Mouse (Mus musculus) embryo, embryonic 11 days (tissue): Measurements from ENCODE around the gene Naaladl2.
"Not testable (repeated sequence)": the region's sequence is repeated elsewhere in the genome, so short reads cannot be mapped to it uniquely, and the experiment has no call there.

Experiments
- DNase-seq: peaks from one replicate; pipeline ENCODE4 v3.0.0-alpha.2; 2015

Gene Naaladl2

DNA sequence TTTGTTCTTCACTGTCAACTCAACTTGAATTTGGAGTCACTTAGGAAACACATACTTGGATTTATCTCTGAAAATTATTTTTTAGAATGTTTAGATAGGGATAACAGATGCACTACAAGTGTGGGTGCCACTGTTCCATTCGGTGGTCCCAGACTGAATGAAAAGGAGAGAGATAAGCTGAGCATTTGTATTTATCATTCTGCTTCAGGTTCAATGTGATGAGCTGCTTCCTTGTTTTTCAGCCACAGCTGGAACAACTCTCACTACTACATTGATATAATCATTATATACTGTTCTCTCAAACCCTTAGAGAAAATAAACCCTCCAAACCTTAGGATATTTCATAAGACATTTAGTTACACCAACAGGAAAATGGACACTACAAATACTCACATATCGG, 918.6 kb downstream of the Naaladl2 start:
- no peak for DNase-seq

DNA sequence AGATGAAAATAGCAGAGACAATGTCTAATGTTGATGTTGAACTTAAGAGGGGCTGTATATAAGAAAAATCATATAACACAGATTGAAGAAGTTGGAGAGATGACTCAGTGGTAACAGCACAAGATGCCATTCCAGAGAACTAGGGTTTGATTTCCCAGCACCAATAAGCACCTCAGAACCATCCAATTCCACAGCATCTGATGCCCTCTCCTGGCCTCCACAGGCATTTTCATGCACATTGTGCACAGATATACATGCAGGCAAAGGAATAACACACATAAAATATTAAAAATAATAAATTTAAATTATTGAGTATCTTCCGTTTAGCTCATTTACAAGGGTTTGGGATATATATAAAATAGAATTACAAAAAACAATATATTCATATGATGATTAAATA, 926.6 kb downstream of the Naaladl2 start:
- DNase-seq: no peak

DNA sequence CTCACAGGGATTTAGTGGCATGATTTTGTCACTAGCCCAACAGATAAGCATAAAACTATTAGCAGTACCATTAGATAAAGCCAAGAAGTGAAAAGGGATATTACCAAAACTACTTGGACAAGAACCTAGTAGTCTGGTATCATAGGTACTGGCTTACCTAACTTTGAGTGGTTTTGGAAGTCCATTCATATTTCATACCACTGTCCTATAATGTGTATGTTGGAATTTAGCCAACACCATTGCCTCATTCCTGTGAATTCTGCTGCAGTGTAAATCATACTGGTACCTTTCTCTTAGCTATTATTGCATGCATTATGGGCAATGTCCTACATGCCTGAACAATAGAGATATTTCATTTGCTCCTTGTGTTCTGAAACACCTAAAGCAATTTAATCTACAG, 977.5 kb downstream of the Naaladl2 start:
- DNase-seq: no peak

DNA sequence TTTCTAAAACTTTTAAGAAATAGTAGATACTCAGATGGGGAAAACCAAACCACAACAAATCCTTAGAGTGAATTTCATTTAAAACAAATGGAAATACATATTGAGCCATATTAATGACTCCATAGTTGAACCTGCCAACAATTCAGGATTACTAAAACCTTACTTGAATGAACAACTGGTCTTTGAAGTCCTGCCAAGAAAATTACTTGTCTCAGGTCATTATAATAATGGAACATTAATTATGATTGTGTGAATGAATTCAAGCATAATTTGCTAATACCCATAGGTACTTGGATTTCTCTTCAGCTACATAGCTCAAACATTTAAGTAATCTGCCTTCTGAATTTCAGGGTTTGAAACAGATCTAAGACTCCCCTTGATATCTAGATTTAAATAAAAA, 980.1 kb downstream of the Naaladl2 start:
- DNase-seq: no peak

DNA sequence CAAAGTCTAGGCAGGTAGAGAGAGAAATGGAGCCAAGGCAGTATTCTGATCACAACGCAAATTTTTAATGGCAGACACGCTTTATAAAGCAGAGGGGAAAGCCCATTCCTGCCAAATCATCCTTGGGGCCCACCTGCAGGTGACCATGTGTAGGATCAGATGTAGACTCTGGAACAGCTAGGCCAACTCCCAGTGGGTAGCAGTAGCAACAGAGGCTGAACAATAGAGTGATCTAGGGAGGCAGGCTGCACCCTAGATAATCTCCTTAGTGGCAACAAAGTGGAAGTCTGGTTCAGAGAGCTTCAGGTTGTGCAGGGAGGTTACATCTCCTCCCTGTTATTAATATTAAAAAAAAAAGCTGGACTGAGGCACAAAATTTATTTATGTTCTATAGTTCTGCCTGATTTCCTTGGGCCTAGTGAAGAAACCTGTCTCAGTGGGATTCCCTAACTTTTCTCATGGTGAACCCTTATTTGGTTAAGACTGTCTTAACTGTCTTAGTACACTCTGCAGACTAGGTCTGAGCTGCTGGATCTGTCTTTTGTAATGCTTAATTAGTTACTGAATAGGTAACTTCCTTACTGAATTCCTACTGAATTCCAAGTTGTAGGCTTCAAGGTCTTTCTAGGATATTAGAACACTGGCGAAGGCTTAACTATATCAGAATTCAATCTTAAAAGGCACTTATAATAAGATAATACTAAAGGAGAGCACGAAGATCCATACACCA, 992.8 kb downstream of the Naaladl2 start:
- DNase-seq: not testable (repeated sequence)

DNA sequence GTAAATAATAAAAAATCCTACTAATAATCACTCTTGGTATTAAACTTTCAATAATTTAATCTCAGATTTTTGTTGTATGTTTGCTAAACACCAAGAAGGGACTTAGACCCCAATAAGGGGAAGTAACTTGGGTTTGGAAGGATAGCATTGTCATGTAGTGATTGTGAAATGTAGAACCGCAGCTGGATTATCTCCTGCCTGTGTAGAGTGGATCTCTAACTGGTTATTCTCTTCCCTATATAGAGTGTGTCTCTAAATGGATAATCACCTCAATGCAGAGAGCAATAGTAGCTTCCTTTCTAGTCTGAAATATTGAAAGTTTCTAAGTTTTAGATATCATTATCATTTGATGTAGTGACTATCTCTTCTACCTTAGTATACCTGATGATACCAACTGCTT, 1001.3 kb downstream of the Naaladl2 start:
- DNase-seq: no peak

DNA sequence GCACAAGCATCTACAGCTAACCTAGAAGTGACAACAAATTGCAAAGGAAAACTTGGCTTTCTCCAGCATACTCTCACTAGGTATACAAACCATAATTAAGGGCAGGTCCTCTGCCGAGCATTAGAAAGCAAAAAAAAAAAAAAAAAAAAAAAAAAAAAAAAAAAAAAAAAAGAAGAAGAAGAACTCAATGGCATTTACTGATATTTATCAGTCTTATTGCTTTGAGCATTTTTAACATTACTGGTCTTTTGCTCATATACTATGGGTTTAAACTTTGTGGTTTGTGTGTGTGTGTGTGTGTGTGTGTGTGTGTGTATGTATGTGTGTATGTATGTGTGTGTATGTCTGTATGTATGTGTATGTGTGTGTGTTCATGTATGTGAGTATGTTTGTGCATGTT, 1006.1 kb downstream of the Naaladl2 start:
- DNase-seq: no peak

DNA sequence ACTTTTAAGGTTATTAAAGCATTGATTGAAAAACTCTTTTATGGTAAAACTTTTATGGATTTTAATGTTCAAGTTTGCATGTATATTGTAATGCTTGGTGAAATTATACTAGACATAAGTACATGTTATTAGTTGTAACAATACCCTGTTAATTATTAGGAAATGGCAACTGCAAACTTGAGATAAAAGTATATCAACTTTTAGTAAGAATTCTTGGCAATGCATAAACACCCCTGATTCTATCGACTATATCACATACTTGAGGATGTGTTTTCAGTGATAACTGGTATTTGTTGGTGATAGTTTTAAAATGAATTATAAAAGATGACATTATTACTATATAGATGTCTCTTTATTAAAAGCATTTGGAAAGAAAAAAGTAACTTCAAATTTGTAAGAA, 1017.9 kb downstream of the Naaladl2 start:
- DNase-seq: no peak

DNA sequence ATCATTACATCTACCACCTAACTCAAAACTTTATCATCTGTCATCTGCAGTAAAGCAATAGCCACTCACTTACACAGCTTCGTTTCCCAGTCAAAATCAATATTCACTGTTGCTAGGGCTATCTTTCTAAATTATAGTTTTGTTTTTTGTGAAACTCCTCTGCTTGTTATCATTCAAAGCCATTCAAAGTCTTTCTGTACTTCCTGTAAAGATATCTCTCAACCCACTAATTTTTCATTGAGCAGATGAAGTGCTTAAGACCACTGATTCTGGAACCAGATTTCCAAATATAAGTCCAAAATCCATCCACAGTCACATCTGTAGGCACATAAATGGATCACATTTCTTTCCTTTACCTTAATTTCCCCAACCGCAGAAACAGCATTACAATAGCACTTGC, 1020.0 kb downstream of the Naaladl2 start:
- no peak for DNase-seq

DNA sequence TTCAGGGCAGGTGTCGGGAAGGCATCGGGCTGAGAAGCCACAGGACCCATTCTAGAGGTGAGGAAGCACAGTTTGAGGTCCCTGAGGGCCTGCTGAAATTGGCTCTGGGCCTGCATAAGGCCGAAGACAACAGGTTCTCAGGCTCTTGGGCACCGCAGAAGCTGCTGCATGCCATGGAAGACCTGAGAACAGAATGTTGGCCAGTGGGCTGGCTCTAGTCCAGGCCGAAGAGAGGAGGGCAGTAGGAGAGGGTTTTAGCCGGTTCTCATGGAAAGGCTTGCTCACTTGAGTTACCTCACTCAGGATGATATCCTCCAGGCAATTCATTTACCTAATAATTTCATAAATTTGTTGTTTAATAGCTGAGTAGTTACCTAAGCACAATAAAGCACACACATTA, 1025.9 kb downstream of the Naaladl2 start:
- DNase-seq: no peak

DNA sequence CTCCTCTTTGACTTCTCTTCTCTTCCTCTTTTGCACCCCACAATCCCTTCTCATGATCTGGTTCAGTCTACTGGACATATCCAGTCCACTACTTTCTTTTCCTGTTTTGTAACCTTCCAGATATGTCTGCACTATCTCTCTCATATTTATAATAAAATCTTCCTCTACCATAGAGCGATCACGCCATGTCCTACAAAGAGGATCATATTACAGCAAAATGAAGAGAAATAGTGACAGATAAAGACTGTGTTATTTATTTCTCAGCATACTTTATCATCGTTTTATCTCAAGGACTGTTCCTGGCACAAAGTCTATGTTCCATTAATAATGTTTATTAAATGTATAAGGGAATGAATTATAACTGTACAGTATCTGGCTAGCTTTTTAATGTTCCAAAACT, 1029.2 kb downstream of the Naaladl2 start:
- no peak for DNase-seq

DNA sequence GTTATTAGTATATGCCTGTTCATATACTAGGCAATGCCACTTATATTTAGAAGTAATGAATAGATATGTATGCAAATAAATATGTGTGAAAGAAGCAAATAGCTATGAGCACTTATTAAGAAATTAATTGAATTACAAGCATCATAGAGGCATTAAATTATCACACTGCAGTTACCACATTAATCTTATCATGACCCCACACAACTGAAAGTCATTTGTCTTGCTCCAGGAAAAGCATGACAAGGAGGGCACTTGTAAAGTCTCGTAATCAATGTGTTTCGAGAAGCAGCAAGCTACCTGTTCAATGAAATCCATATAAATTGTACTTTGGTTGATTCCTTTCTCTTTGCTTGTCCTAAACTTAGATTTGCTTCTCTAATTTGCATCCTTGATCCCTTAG, 1030.7 kb downstream of the Naaladl2 start:
- DNase-seq: no peak

DNA sequence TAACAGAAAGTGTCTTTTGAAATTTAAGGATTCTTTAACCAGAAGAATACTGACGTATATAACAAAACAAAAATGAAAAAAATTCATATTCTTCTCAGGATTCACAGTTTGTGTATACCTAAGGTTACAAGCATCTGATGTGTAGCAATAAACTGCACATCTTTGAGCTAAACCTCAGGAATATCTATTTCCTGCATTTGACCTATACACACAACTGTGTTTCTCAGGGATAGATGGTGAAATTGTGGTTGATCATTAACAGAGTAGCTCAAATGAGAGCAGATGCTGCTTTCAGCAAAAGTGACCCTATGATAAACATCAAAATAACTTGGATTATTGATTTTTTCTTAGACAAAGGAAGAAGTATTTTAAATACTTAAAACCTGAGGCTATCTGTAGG, 1037.7 kb downstream of the Naaladl2 start:
- DNase-seq: no peak

DNA sequence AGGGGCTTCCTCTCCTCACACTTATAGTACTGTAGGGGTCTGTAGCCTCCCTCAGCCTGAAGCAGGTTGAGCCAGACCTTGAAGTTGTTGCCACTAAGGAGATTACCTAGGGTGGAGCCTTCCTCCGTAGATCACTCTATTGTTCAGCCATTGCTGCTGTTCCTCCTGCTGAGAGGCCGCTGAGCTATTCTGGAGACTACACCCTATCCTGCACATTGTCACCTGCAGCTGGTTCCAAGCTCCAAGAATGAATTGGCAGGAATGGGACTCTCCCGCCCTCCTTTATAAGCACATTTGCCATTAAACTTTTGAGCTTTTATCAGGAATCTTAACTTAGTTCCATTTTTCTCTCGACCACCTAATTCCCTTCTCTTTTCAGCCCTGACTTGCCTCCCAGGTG, 1064.3 kb downstream of the Naaladl2 start:
- DNase-seq: no peak

DNA sequence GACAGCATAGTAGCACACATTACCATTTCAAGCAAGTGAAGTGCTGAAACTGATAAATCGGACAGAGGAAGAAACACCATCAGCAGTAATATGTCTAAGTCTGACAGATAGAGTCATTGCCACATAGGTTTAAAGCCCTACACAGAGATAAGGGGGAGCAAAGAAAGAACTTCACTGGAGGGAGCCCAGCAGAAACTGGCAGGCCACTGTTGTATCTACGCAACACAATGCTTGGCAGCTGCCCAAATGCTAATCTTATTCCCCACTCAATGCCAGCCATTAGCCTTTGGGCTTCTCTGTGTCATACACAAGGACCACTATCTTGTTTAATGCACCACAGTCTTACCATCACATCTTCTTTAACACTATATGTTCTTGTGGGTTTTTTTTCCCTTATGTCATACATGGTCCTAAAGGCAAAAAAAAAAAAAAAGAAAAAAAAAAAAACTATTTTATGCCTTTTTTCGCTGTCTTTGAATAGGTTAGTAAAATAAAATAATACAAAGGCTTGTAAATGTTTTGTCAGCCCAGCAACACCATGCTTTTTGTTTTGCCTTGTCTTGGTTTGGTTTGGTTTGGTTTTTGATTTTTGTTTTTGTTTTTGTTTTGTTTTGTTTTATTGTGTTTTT, 1072.8 kb downstream of the Naaladl2 start:
- peak; percentile 14 for DNase-seq

DNA sequence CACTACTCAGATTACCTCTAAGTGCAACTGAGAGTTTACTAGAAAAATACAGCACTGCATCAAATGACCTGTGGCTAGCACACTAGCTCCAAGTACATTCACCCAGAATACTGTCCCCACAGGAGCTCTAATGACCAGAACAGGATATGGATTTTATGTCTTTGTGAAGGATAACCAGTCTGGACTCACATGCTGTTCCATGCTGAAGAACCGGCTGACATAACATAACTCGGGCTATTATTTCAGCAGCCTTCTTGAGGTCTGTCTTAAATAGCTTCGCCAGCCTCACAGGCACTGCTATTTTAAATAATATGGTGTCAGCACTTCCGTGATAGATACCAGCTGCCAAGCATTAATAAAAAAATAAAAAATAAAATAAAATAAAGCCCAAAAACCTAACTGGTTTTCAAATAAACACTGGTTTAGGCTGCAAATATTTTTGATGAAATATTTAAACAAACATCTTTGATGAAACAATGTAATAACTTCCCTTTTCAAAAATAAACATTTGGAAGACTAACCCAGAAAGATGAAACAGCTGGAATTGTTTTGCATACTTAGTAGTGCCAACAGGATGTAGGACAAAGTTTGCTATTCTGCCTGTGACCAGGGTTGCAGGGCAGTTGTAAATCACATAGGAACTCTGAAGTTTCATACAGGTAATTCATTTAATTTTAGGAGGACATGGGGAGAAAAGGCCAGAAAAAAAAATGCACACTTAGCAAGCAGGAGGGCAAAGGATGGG, 1073.5 kb downstream of the Naaladl2 start:
- peak; percentile 42 for DNase-seq

DNA sequence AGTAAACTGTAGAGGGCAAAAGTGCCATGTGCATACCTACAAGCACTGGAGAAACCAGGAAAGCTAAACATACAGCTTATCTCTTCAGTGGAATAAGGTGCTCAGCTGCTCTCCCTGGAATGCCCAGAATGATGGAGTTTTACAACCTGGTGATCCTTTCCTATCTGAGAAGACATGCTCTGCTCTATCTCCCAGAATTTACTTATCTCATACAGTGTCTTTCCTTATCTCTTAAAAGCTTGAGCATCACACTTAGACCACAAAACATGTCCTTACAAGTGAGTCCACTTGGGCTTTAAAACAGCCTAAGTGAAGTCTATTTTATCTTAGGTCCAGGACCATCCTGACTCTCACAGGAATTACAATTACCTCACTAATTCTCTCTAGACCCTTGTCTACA, 1095.8 kb downstream of the Naaladl2 start:
- no peak for DNase-seq

DNA sequence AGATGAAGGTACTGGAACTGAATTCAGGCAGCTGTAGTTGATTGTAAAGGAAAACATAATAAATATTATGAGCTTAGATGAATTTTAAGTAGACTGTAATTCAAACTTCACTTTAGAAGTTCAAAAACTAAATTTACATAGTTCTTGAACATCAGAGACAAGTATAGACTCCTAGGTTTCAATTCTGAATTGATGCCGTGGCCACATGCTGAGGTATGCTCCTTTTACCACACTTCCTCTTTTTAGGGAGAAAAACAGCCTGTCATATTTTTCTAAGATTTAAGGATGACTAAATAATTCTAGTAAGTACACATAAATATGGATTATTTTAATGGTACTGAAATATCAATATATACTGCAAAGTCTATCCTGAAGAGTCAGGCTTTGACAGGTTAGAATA, 1142.3 kb downstream of the Naaladl2 start:
- DNase-seq: no peak

DNA sequence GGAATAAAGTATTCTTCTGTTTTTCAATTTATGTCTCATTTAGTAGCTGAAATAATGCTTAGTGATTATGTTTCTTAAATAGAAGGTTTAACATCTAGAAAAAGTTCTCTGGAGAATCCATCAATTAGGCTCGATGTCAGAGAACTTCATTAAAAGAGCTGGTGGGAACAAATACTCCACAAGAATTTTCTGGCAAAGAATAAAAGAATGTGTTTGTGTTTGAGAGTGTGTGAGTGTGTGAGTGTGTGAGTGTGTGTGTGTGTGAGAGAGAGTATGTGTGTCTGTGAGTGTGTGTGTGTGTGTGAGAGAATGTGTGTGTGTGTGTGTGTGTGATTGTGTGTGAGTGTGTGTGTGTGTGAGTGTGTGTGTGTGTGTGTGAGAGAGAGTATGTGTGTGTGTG, 1170.3 kb downstream of the Naaladl2 start:
- no peak for DNase-seq

DNA sequence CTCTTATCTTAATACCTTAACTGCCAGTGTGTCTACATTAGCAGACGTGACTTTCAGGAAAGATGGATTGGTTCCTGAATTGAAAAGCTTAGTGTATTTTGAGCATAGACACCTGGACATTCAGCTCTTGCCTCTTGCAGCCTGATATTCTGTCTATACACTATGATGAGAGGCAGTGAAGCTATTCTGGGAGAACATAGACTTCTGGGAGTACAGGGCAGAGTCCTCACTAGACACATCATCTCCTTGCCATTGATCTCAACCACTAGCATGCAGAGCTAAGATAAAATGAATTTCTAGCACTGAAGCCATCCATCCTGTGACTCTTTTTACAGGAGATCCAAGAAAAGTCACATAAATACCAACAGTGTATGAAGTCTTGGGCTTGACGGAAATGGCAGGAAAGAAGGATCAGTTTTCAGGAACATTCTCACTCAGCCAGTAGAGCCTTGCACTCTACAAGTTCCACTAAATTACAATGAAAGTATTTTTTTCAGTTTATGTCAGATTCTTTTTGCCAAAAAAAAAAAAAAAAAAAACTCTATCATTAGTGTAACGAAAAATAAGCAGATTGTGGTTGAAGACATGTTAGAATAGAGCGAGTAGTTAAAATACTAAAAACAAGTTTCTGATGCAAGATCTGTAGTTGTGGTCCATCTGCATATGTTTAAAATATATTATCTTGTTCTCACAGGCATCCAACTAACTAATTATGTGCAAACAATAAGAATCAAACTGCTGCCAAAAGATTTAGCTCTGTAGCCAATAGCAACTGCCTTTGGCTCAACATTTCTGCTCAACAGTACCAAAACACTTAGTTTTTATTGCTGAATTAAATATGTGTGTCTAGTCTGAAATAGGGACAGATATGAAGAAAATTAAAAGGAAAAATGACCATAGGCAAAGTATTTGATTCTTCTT, 1171.1 kb downstream of the Naaladl2 start:
- DNase-seq: no peak

DNA sequence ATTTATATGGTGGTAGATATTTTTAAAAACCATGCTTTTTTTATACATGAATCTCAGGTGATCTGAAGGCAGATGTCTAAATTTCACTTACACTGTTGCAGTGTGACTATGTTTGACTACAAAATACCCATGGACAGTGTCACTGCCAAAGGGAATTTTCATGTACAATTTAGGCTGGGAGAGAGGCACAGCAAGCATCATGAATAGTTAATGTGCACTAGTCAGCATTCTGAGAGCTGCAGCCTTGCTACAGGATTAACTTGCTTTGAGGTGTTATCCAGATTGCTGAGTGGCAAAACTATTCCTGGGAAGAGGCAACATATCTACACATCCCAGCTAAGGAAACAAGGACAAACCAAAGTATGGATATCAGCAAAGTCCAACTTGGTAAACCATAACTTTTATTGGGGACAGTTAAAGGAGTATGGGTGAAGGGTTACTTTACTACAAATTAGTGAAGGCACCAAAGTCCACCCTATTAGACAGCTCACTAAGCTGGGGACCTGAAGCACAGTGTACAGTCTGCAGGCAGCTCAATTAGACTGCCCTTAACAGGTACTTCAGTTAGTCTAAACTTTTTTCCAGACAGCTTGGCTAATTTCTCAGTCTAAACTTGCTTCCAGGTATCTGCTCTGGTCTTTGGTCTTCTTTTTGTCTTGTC, 1181.0 kb downstream of the Naaladl2 start:
- DNase-seq: no peak

DNA sequence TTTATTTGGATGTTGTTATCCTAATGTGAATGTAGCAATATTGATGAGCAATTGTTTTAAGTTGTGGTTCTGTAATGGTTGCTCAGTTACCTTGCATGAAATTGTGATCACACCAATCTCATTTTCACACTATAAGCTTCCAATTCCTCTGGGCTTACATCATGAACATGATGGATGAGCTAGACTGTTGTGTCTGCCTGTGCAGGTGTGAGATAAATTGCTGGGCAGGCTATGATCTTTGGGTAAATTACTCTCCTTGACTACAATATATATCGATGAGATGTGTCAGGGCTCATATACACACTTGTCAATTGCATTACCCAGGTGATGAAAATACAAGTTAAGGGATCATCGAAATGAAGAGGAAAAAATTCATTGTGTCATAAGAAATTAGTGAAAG, 1197.9 kb downstream of the Naaladl2 start:
- DNase-seq: no peak

DNA sequence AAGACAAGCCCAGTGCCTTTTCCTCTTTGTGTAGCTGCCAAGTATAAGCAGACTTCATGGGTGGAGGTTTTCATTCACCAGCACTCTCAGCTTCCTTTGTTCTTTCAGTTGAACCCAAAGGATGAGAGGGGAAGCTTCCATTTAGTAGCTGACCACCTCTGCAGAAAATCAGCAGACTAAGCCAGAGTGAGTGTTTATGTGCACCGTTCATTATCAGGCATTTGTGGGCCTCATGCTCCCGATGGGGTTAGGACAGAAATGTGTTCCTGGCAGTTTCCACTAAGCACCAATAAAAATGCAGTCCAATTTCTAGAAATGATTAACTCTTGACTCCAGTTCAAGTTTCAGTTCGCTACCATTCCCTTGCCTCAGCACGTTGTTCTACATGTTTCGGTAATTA, 1206.8 kb downstream of the Naaladl2 start:
- peak; percentile 23 for DNase-seq
